Mouse (Mus musculus) c-Kit-positive CD71-negative TER-119-negative erythroid progenitor cells, embryonic 14.5 days (primary cell): ENCODE measurements around the gene 4931406P16Rik.
"Not testable (repeated sequence)": the region's sequence is repeated elsewhere in the genome, so short reads cannot be mapped to it uniquely, and the experiment has no call there.

Source experiments
- DNase-seq: peaks from one replicate; pipeline ENCODE4 v3.0.0-alpha.2; 2013; ENCODE audit warnings: low read depth

4931406P16Rik gene

GRCm38 (mm10) chr7:34208027-34208745 is 105.2 kb downstream of the 4931406P16Rik start:
- no peak for DNase-seq

GRCm38 (mm10) chr7:34206331-34206730 is 107.0 kb downstream of the 4931406P16Rik start:
- no peak for DNase-seq

GRCm38 (mm10) chr7:34202147-34202546 is 111.2 kb downstream of the 4931406P16Rik start:
- not testable (repeated sequence) for DNase-seq

- DNase-seq = no peak
Observed at GRCm38 (mm10) chr7:34200829-34201228, 112.5 kb downstream of the 4931406P16Rik start.

GRCm38 (mm10) chr7:34198346-34198745 is 115.0 kb downstream of the 4931406P16Rik start:
- peak; percentile 56 for DNase-seq

- DNase-seq = peak; percentile 68
Observed at GRCm38 (mm10) chr7:34196132-34197128, 116.9 kb downstream of the 4931406P16Rik start, which contains the start of gene Pdcd2l. TSS of gene Pdcd2l (minus strand) at chr7:34196661.

GRCm38 (mm10) chr7:34195632-34196031 is 117.7 kb downstream of the 4931406P16Rik start:
- DNase-seq = no peak

GRCm38 (mm10) chr7:34192825-34193224 is 120.5 kb downstream of the 4931406P16Rik start:
- no peak for DNase-seq

- DNase-seq = no peak
Observed at GRCm38 (mm10) chr7:34189376-34189989, 123.9 kb downstream of the 4931406P16Rik start.
